Mouse (Mus musculus) skeletal muscle tissue, adult 2 months (tissue): Measurements from ENCODE around the gene Fam71f2.
A peak's percentile ranks its signal among the peaks of the same experiment; 100 is the strongest.

Experiments used
- DNase-seq: peaks from one replicate; pipeline ENCODE4 v3.0.0-alpha.2; 2012; ENCODE audit warnings: low read depth, low spot score

The Fam71f2 gene

GRCm38 (mm10) chr6:29278513-29279267, 703 bp upstream of the Fam71f2 start:
- peak; percentile 43 for DNase-seq

GRCm38 (mm10) chr6:29280671-29281070, 1.3 kb downstream of the Fam71f2 start:
- DNase-seq, result no peak

- DNase-seq, result no peak
These were observed 7.5 kb downstream of the Fam71f2 start for GRCm38 (mm10) chr6:29286870-29287269.

DNA sequence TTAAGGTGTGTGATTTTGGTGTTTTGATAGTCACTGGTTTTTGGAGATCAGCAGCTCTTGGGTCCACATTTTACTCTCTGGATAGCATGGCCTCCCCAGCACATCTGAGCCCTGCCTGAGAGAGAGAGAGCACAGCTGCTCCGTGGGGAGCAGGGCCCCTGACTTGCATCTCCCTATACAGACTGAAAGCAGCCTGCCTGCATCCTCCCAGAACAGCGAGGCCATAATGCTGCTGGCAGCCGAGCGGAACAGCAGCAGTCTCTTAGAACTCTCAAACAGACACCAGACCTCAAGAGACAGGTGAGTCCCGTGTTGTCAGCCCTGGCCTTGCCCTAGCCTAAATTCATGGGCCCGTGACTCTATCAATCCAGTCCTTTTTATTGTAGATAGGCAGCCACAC, 8.1 kb downstream of the Fam71f2 start:
- DNase-seq, result no peak

GRCm38 (mm10) chr6:29287944-29288343, 8.6 kb downstream of the Fam71f2 start:
- no peak for DNase-seq

DNA sequence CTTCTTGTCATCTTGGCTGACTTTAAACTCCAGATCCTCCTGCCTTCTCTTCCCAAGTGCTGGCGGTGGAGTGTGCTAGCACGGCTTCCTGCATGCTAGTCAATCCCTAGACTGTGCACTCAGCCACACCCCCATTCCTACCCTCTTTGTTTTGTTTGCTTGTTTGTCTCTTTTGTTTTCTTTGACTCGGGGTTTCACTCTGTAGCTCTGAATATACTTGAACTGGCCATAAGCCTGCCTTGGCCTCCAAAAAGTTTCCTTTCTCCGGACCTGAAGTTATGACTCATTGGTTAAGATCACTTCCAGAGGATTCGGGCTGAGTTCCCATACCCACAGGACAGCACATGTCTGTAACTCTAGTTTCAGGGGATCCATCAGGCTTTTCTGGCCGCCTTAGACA, 9.3 kb downstream of the Fam71f2 start:
- no peak for DNase-seq

GRCm38 (mm10) chr6:29299112-29299511, 19.7 kb downstream of the Fam71f2 start:
- no peak for DNase-seq

GRCm38 (mm10) chr6:29303251-29303650, 23.9 kb downstream of the Fam71f2 start:
- no peak for DNase-seq

- DNase-seq, result no peak
These were observed 24.3 kb downstream of the Fam71f2 start for GRCm38 (mm10) chr6:29303726-29304125.

DNA sequence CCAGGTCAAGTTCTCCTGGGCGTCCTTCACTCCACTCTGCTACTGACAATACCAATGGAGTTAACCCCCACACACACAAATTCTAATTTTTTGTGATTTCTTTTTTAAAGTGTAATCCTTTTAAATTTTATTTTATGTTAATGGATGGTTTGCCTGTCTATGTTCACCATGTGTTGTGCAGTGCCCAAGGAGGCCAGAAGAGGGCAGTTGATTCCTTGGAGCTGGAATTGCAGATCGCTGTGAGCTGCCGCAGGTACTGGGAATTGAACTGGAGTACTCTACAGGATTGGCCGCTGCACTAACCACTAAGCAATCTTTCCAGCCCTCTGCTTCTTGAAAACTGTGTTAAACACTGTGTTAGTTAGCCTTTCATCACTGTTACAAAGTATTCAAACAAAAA, 26.1 kb downstream of the Fam71f2 start:
- DNase-seq, result no peak

GRCm38 (mm10) chr6:29308846-29309605, 29.6 kb downstream of the Fam71f2 start:
- no peak for DNase-seq

DNA sequence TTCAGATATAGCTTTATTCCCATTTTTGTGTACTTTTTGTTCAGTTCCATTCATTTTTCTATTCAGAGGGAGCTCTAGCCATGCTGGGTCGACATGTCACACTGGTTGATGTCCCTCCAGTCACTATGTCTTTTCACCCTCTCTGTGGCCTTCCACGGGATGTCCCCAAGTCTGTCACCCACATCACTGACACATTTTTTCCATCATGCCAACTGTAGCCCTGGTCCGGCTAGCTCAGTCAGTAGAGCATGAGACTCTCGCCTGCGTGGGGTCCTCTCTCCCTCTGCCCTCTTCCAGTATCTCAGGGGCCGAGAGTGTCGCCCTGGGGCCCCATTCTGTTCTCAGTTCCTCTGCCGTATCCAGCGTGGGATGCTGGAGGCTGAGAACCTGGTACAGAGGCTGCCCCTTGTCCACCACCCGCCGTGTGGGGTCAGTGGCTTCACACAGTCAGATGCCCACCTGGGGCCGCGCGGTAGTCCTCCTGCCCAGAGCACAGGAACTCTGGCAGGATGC, 34.4 kb downstream of the Fam71f2 start:
- no peak for DNase-seq

GRCm38 (mm10) chr6:29317286-29317685, 37.9 kb downstream of the Fam71f2 start:
- DNase-seq, result peak; percentile 4

DNA sequence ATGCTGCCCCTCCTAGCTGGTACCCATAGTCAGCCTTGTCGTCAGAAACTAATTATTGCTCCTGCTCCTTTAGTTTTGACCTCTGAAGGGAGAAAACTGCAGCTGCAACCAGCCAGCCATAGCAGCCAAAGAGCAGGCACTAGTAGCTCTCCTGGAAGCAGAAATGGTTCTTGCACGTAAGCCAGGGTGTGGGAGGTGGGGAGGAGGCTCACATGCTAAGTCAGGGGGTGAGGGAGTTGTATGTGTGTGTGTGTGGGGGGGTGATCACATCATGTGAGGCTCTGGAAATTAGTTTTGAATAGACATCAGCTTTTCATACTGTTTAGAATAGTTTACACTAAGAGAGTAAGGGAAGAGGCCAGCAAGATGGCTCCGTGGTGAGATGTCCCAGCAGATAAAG, 38.5 kb downstream of the Fam71f2 start:
- no peak for DNase-seq

DNA sequence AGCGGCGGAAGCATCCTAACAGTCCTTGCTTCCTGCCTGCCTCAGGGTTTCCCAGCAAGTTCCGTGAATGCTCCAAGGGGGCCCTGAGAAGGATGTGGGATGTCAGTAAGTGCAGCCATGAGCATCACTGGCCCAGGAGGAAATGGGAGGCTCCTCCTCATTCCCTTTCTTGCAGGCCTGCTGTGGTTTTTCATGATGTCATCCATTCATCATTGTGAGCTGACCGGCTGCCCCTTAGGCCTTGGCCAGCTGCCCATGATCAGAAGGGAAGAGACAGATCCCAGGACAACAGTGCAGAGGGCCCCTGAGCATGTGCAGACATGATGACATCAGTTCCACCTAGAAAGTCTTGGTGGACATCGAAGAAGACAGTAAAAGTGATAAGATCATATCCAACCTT, 39.5 kb downstream of the Fam71f2 start, which contains the start of gene Fam71f1:
Gene Fam71f1 (plus strand): TSS at position 262 of the 400 bp plus-strand sequence.
- DNase-seq, result no peak

- DNase-seq, result no peak
These were observed 42.2 kb downstream of the Fam71f2 start for GRCm38 (mm10) chr6:29321586-29321985.

GRCm38 (mm10) chr6:29322147-29322546, 42.8 kb downstream of the Fam71f2 start:
- no peak for DNase-seq

GRCm38 (mm10) chr6:29322735-29323134, 43.3 kb downstream of the Fam71f2 start:
- DNase-seq, result no peak

DNA sequence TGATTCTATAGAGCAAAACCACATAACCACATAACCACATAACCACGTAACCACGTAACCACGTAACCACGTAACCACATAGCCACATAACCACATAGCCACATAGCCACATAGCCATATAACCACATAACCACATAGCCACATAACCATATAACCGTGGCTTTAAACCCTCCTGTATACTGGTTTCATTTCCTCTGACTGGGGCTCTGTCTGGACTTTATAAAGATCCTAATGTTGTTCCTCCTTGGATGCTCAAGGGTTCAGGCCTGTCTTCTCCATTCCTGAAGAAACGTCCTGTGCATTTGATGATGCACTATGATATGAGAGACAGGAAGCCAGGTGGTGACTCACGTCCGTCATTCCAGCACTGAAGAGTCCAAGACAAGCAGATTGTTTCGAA, 47.6 kb downstream of the Fam71f2 start:
- DNase-seq, result no peak

DNA sequence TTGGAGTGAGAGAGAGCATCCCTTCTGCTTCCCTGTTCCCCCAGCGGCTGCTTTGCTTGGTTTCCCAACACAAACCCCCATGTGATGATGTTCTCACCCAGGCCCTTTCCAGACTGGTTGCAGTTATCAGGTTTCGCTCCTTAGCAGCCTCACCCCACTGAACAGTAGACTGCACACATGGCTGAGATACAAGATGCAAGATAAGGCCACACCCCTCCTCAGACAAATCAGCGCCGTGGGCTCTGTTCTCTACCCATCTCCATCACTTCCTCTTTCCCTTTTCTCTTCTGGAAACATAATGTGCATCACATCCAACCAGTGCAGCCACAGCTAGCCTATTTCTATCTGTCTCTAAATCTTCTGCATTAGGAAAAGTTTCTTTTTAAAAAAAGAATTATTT, 50.1 kb downstream of the Fam71f2 start:
- no peak for DNase-seq
